Mouse (Mus musculus) common myeloid progenitor, adult 5-6 weeks (primary cell): ENCODE results near the gene Bcdin3d. TPM values are rescaled to one million over a fixed set of nuclear protein-coding genes. Genes with fewer than 3 reads are reported as not detected.
A peak's percentile ranks its signal among the peaks of the same experiment; 100 is the strongest.

Experiments used
- ATAC-seq: replicated peaks from 2 replicates; pipeline ENCODE4 v1.8.0; 2016; ENCODE audit warnings: low read depth, mild to moderate bottlenecking, moderate TSS enrichment, inconsistent platforms; ENCODE audit not compliant: poor library complexity, severe bottlenecking
- total RNA-seq: library from RNA; stranded (forward); fragments of 200-1000, 187-1606 nt; gene quantifications from 2 replicates; pipeline ENCODE4 v1.2.3, GENCODE M21; 2017

Bcdin3d gene
- total RNA-seq, 1 experiment from 2014 or later: 4.9 TPM

DNA sequence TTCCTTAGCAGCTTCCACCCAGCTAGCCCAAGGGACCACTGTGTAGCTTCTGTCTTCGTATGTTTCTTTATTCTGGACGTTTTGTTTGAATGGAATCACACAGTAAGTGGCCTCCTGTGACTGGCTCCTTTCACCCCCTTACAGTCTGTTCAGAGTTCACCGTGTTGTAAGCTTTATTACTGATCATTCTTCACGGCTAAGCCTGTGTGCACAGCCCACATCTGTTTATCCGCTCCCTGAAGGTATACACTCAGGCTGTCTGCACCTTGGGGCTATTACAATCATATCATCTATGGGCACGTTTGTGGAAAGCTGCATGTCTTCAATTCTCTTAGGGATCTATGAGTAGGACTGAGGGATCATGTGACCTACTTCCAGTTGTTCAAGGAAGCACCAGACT is 29.0 kb downstream of the Bcdin3d start:
- ATAC-seq: no peak

DNA sequence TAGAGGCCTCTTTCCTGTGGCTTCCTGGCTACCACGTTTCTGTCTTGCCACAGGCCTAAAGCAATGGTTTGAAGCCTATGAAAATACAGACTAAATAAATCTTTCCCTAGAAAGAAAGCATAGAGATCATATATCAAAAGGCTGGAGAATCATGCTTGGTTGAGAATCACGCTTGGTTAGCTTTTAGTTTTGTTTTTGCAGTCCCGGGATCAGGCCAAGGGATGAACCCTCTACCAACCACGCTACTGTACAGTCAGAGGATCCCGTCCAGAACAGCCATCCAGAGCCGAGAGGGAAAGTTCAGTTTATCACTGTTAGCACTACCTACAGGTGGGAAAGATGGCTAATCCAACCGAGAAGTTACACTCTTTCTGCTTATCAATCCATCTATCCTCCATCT is 32.2 kb downstream of the Bcdin3d start:
- ATAC-seq: no peak

DNA sequence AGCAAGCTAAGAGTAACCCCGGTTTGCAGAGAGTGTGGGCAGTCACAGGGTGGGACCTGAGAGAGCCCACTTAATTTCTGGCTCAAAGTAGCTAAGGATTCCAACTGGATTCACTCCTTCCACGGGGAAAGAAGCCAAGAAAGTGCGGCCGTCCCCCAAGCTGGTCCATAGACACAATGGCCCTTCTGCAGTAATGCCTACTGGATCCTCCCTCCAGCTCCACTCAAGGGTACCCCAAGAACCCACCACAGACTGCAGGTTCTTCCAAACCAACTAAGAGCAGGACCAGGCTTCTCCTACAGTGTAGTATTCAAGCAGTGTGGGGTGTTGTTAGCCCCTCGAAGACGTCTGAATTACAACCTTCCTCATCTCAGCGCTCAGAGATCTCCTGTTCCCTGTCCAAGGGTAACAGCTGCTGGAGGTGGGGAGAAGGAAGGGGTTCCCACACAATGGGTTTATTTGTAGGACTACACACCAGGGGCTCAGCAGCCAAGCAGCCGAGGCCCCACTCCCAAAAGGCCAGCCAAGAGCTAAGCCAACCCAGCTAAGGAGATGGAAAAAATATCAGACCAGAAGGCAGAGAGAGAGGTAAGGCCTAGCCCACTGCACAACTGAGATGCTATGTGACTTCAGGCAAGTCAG is 33.6 kb downstream of the Bcdin3d start:
- ATAC-seq: no peak

DNA sequence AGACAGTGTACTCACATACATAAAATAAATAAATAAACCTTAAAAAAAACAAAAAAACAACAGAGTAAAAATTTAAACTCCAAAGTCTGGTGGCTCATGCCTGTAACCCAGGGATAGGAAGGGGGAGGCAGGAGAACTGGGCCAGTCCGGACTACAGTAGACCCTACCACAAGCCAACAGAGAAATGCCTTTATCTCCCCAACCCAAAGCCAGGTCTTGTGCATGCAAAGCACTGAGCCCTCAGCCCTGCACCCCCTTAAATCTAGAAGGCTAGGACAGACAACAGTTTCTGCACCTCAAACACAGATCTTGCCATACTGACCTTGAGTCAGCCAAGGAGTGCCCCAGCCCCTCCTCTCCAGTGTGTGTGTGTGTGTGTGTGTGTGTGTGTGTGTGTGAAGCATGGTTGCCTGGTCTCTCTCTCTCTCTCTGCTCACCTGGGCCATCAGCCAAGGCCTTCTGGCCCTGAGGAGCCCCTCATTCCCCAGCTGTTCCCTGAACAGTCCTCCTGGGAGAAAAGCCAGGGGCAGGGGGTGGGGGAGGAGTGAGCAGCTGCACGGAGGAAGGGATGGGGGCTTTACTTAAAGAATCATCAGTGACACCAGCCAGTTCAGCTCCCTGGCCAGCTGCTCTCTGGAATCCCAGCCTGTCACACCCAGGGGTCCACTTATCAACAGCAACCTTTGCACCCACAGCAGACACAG is 34.3 kb downstream of the Bcdin3d start:
- no peak for ATAC-seq

DNA sequence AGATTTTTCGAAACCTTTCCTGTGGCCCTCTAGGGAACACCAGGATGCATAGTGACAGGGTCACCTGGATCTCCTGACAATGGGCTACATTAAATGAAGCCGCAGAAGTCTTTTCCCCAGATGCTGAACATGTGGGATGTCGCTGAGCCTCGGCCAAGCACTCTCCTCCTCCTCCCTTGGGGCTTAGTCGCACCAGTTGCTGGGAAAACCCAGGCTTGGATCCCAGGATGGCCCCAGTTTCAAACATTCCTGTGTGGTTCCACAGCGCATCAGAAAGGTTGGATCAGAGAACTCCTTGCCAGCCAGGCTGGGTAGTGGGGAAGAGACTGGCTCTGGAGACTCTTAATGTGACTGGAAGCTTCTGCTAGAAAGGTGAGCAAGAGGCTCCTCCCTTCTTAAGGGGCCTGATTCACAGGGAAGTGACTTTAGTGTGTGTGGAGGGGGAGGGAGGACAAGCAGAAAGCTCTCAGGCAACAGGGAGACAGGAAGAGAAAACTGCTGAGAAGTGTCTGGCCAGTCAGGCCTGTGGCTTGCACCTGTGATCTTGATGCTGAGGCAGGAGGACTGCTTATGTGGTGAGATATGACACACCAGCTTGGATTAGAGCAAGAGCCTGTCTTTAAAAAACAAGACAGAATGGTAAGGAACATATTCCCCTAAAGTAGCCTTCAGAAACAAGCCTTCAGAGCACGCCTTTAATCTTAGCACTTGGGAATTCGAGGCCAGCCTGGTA is 35.4 kb downstream of the Bcdin3d start:
- no peak for ATAC-seq

DNA sequence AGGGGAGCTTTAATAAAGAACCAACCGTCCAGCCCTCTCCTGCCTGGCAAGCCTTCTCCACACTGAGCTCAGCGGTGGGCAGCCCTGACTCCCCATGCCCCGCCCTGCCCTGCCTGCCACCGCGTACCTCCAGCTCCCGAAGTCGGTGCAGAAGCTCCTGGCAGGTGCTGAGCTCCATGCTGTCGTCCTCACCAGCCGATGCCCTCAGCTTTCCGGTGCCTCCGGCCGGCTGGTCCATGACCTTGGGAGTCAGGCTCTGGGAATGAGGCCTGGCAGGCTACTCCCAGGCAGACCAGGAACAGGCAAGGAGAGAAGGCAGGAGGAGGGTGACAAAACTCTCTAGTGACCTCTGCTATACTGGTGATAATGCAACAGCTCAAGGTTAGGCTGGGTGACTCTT is 40.6 kb downstream of the Bcdin3d start:
- no peak for ATAC-seq

DNA sequence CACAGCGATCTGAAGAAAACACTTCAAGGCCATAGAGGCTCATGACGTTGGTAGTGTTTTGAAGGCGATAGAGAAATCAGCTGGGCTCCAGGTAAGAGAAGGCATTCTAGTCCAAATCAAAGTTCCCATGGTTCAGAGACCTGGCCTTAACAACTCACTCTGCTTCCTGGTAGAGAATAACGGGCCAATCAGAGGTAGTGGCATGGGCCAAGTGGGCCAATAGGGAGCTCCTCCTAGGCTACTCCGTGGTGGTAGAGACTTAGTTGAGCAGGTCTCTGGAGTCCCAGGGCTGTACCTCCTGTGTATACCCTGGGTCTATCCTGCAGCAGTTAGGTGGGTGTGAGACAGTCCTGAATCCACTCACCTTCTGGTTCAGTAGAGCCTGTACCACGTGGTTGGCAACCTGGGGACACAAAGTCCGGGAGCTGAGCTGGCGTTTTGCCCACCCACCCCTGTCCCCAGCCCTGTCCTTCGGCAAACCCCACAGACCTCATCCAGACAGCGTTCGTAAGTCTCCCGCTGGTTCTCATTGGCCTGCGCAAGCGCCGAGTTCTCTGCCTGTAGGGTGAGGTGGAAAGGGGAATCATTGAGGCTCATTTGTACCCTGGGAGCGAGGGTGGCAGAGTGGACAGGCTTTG is 41.3 kb downstream of the Bcdin3d start:
- no peak for ATAC-seq

DNA sequence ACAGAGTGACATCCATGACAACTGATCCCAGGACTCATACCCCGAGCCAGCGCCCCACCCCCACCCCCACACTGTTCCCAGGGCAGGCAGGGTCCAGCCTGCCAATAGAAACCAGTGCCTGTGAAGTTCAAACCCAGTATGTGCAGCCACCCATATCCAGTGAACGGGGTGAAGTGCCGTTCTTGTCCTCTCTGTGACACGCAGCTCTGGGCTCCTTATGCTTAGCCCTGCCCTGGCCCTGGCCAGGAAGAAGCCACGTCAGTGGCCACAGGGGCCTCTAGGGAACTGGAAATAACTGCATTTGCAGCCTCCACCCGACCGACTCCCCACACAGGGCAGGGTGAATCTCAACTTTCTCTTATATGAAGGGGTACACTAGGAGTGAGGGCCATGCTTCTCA is 42.6 kb downstream of the Bcdin3d start:
- ATAC-seq: no peak

DNA sequence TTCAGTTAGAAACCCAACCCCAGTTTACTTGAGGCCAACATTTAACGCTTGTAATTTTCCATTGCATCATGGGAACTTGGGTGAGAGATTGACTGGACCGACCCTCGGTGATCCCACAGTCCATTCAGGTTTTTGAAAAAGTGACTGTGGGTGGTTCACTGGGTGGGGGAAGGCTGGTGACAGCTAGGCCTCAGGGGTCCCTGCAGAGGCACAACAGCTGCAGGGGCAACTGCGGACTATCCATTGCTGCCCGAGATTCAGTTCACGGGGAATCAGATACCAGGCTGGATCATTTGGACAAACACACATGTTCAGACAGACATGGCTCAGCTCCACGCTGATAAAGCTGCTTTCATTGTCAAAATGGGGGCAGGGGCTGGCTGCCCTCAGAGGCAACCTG is 43.0 kb downstream of the Bcdin3d start:
- ATAC-seq: no peak

DNA sequence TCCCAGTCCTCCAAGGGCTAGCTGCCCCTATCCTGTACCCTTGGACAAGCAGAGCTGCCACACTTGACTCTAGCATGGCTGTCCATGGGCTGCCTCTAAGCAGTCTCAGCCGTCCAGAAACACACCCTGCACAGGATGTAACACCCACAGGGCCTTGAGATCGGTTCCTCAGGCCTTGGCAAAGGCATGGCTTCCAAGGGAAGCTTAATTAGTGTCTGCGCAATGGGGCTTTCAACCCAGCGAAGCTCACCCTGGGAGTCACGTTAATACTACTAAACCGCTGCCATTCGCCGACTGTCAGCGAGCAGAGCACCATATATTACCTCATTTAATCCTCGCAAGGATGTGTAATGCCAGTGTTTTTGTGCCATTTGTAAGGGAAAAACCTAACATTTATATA is 43.5 kb downstream of the Bcdin3d start:
- no peak for ATAC-seq

DNA sequence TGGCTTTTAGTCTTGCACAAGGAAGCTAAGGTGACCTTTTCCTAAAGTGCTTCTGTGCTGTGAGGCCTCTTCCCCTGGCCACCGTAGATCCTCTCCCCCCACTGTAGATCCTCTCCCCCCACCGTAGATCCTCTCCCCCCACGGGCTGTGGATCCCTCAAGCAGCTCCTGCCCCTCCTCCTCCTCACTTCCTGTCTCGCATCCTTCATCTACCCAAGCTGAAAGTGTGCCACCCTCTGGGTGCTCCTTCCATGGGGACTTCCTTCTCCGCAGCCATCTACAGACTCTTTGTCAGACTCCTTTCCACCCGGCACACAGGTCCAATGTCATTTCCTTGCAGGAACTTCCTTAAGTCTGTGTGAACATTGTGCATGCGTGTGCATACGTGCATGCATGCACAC is 44.1 kb downstream of the Bcdin3d start:
- ATAC-seq: no peak

DNA sequence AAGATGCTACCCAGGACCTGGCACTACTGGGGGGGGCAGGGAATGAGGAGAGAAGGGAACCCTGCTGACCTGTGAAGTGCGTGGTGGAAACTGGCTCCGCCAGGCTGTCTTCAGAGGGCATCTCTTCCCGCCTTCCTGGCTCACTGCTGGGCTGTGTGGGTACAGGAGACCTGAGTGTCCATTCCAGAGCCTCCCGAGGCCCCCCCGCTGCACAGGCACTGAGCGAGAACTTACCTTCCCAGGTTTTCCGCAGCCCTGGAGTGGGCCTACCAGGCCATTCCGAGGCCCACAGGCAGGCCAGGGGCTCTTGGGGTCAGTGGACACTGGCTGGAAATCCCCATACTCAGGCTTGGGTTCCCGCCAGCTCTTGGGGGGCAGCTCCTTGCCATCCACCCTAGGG is 50.6 kb downstream of the Bcdin3d start:
- ATAC-seq: no peak

DNA sequence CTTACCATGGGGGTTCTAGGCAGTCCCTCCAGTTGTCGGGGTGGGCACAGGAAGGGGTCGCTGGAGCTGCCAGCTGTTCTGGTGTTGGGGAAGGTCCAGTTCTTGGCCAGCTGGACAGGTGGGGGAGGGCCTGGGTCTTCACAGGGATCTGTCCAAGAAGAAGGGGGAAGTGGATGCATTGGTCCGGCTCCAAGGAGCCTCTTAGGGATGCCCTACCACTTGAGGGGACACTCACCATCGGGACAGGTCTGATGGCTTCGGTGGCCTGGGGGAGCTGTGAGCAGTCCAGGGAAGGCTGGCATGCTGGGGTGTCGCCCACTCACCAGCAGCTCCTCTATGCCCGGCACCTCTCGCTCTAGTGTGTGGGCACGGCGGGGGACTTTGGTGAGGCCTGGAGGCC is 51.4 kb downstream of the Bcdin3d start:
- no peak for ATAC-seq

DNA sequence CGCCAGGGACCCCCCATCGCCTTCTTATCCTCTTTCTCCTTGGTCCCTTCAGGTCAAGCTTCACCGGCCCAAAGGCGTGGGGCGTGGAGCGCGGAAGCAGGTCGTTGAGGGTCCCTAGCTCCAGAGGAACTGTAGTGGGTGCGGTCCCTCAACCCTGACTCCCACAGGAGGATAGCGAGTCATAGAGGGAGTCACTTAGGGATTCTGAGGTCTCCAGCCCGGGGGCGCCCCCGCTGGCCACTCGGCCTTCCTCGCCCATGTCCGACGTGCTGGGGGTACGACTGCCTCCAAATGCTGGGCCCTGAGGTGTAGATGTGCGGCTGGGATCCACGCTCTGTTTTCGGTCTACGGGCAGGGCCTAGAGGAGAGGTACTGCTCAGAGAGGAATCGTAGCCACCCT is 52.0 kb downstream of the Bcdin3d start:
- ATAC-seq: no peak

DNA sequence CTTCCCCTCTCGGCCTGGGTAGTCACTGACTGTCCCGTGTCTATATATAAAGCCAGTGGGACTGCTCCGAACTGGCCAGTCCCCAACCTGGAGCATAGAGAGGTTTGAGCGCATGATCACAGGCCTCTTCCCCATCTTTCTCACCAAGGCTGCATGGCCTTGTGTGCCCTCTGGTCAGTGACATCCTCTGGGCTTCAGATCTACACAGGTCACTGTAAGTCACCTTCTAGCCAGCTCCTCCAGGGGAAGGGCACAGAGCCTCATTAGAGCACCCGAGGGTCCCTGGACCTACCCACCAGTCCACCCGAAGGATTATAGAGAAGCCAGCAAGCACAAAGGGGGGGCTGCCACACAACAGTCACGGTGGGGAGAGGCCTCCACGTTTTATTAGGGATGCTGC is 52.9 kb downstream of the Bcdin3d start:
- ATAC-seq: no peak

DNA sequence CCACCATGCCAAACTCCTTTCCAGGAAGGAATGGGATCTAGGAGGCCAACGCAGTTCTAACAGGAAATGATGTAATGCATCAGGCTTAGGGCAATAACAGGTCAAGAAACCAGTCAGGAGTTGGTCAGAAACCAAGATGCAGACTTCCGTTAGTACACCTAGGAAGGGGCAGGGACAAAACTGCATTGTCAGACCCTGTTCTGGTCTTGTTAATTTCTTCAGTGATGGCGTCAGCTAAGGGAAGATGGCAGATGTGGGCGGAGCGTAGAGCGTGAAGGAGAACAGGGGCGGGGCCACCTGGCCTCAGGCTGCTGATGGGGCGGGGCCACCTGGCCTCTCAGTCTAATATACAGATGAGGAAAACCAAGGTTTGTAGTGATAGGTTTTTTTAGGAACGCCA is 53.4 kb downstream of the Bcdin3d start:
- ATAC-seq: peak; percentile 48

DNA sequence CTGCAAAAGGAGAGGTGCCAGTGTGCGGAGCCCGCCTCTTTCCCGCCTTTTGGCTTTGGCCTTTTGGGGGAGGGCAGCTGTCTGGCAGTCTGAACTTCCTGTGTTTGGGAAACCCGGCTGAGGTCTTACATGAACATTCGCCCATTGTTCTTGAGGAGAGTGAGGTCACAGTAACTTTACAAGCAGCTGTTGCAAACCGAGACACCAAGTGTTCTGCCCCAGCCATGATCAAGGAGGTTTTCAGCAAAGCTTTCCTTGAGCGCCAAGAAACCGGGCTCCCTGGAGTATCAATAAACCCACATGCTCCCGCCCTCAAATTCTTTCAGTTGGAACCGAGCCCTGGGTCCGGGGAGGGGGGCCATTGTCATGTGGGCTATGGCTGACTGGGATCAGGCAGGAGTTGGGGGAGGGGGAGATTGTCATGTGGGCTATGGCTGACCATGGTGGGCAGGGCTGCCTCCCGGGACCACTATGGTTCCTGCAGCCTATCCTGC is 54.0 kb downstream of the Bcdin3d start:
- peak; percentile 26 for ATAC-seq

DNA sequence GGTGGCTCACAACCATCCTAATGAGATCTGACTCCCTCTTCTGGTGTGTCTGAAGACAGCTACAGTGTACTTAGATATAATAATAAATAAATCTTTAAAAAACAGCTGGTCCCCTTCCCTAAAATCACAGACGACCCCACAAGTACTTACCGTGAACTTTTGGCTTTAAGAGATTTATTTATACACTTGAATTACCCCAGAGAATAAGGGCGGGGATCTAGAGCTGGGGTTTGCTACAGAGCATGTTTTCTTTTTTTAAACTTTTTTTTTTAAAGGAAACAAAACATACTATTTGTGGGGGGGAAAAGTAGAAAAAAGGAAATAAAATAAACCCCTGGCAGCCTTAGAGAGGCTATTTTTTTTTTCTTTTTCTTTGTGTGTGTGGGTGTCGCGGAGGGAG is 54.4 kb downstream of the Bcdin3d start:
- ATAC-seq: no peak
